Mouse (Mus musculus) embryonic facial prominence, embryonic 14.5 days (tissue): ENCODE measurements at regions not wholly inside any gene's neighbourhood (a gene's known extent, or its start where the extent isn't known, plus 50 kb on each side); places are given as distances from the start of the nearest gene placed in this dataset.
A peak's percentile ranks its signal among the peaks of the same experiment; 100 is the strongest.

Experiments
- ATAC-seq: fragments of 200-750 bp; cut with Nextera tagmentation; 2 replicates; pipeline ENCODE4 v1.8.0; 2017; ENCODE audit warnings: low read depth, moderate number of reproducible peaks, moderate TSS enrichment
- DNase-seq: peaks from one replicate; pipeline ENCODE4 v3.0.0-alpha.2; 2015; ENCODE audit warnings: low spot score
- H3K27ac ChIP-seq: fragments of 300-500 bp; sonication (generic); replicated peaks from 2 replicates; pipeline ENCODE4 v1.5.1; 2014; ENCODE audit warnings: low read depth, mild to moderate bottlenecking, low read length, moderate library complexity
- H3K27me3 ChIP-seq: fragments of 300-500 bp; sonication (generic); replicated peaks from 2 replicates; pipeline ENCODE4 v1.6.1; 2014; ENCODE audit warnings: low read length; ENCODE audit not compliant: control insufficient read depth, insufficient read depth
- H3K36me3 ChIP-seq: fragments of 300-500 bp; sonication (generic); 2 replicates; pipeline ENCODE4 v1.6.1; 2014; ENCODE audit warnings: low read length, mixed read lengths; ENCODE audit not compliant: control insufficient read depth, insufficient read depth
- H3K4me1 ChIP-seq: fragments of 300-500 bp; sonication (generic); 2 replicates; pipeline ENCODE4 v1.6.1; 2014; ENCODE audit warnings: antibody characterized with exemption, low read length; ENCODE audit not compliant: control insufficient read depth, insufficient read depth
- H3K4me2 ChIP-seq: fragments of 300-500 bp; sonication (generic); 2 replicates; pipeline ENCODE4 v1.6.1; 2014; ENCODE audit warnings: low read depth, mild to moderate bottlenecking, low read length, moderate library complexity, mixed read lengths
- H3K4me3 ChIP-seq: fragments of 300-500 bp; sonication (generic); 2 replicates; pipeline ENCODE4 v1.5.1; 2014; ENCODE audit warnings: low read depth, mild to moderate bottlenecking, low read length
- H3K9ac ChIP-seq: fragments of 300-500 bp; sonication (generic); 2 replicates; pipeline ENCODE4 v1.6.1; 2014; ENCODE audit warnings: low read depth, mild to moderate bottlenecking, low read length, moderate library complexity, mixed read lengths
- H3K9me3 ChIP-seq: fragments of 300-500 bp; sonication (generic); 2 replicates; pipeline ENCODE4 v1.6.1; 2016; ENCODE audit warnings: low read length; ENCODE audit not compliant: control insufficient read depth
- WGBS: fragments of 180-500 bp; shearing (Covaris S2); extraction: QIAGEN DNeasy Blood & Tissue Kit; methylation state at CpG from one replicate; pipeline ENCODE4 v1.1.7; 2014; 5-methylcytosine and 5-hydroxymethylcytosine counted together

DNA sequence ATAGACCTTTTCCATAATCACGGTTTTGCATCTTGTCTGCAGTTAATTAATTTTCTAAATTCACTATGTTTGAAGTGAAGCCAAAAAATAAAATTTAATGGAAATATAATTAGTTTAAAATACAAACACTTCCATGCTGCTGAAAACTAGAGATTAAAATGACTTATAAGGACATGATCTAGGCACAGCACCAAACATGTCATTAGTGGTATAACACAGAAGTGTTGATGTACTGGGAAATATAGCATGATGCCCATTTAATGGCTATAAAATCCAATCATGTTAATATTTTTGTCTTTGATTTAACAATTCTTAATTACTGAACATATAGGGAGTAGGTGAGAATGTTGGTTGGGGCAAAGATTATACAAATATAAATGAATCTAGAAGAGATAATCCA is 487.5 kb upstream of the Gm38303 start:
- Histone ChIP-seq H3K4me3 (no peak overlapping the region), H3K4me2 (no peak overlapping the region), H3K4me1 (no peaks in the 10 kb centered on the region), H3K9ac (no peak overlapping the region), H3K27me3 (no peaks in the 10 kb centered on the region), H3K27ac (no peak overlapping the region), H3K9me3 (no peaks in the 10 kb centered on the region), H3K36me3 (no peaks in the 10 kb centered on the region)
- 77% methylated on average over 1 of the region's 1 CpGs for WGBS
- no peak for DNase-seq
- ATAC-seq: no peak

DNA sequence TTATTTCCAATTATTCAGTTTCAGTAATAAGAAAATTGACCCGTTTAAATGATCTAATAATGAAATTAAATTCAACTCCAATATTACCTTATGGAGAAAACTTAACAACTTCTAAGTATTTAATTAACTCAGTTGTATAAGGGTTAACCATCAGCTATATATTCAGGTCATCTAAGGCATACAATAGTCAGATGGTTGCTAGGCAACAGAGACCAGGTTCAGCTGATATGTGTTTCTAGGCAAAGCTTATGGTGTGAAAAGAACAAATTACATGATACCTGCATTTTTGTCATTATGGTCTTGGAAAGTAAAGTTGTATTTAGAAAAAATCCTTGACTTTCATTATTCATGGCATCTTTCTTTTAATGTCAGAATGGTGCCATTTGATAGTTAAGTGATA is 487.1 kb upstream of the Gm38303 start:
- no peak for ATAC-seq
- Histone ChIP-seq H3K27me3 (no peaks in the 10 kb centered on the region), H3K27ac (no peak overlapping the region), H3K4me2 (no peak overlapping the region), H3K9ac (no peak overlapping the region), H3K36me3 (no peaks in the 10 kb centered on the region), H3K9me3 (no peaks in the 10 kb centered on the region), H3K4me3 (no peak overlapping the region), H3K4me1 (no peaks in the 10 kb centered on the region)
- no peak for DNase-seq
- WGBS: 81% methylated on average over 1 of the region's 1 CpGs

DNA sequence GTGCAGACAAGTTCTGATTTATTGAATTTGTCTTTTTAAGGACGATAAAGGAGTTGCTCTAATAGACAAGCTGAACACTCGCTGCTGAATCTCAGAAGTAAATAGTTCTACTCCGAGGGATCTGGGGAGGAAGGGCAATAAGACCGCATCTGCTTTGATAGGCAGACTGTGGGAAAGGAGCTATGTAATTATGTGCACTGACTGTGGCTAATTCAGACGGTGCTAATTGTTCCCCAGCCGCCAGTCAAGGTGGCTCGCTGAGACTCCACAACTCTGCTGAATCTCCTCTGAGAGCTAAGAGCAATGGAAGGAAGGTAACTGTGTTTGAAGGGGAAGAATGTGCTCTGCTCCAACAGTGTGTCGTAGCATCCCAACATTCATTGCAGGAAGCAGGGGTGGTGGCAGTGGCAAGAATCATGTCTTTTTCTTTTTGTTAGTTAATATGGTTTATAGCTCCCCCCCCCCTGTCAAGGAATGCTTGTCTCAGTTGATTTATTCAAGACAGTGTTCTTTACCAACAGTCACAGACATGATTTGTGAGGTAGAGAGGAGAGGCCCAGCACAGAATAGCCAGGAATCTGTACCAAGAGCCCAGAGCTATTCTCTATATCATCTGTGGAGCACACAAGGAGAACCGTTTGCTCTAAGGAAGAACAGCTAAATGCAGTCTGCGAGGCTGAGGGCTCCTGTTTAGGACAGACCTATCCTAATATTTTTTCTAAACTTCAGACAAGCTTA is 440.9 kb upstream of the Gm38303 start:
- H3K27ac ChIP-seq: no peak overlapping the region
- H3K4me3 ChIP-seq: no peak overlapping the region
- no peaks in the 10 kb centered on the region for H3K27me3 ChIP-seq
- no peaks in the 10 kb centered on the region for H3K4me1 ChIP-seq
- ATAC-seq: peak; percentile 89
- no peak overlapping the region for H3K4me2 ChIP-seq
- DNase-seq: peak; percentile 47
- no peaks in the 10 kb centered on the region for H3K36me3 ChIP-seq
- WGBS: 56% methylated on average over 10 of the region's 10 CpGs
- H3K9me3 ChIP-seq: no peaks in the 10 kb centered on the region
- H3K9ac ChIP-seq: no peak overlapping the region
